In genomic region chr15:100449495-100449894, GRCm38 (mm10) we compare ENCODE assay signal across 1 mouse cellular context.
A peak's percentile ranks its signal among the peaks of the same experiment; 100 is the strongest.
TF ChIP-seq lines count a peak whose summit lies in the region.

No protein-coding gene starts in this region.

TF ChIP-seq in MEL, 35 proteins besides CTCF, POLR2A, EP300 and RAD21:
- TF ChIP-seq TBP (IDR thresholded peaks at IDR 0.05; ENCODE audit: low read depth, low read length) (peak; percentile 75), KAT2A (conservative IDR thresholded peaks at IDR 0.05; ENCODE audit: low read depth, low read length) (no peak), USF2 (IDR thresholded peaks at IDR 0.05; ENCODE audit: borderline replicate concordance in 1 of 2, insufficient read depth in 1 of 2, low read depth in 1 of 2, low read length in 2 of 2) (no peak), MEF2A (IDR thresholded peaks at IDR 0.05; ENCODE audit: extremely low read depth, insufficient replicate concordance, low read depth, low read length, poor library complexity, severe bottlenecking) (no peak), GATA1 (IDR thresholded peaks at IDR 0.05; ENCODE audit: low read depth, low read length) (no peak), ZNF384 (IDR thresholded peaks at IDR 0.05; ENCODE audit: low read depth, low read length) (peak; percentile 26; the same call in 1 of the 2 replicates)
